Mouse (Mus musculus): ENCODE data around the gene Shb.
A peak's percentile ranks its signal among the peaks of the same experiment; 100 is the strongest.
"Not testable (repeated sequence)": the region's sequence is repeated elsewhere in the genome, so short reads cannot be mapped to it uniquely, and the experiment has no call there.

Gene Shb

GRCm38 (mm10) chr4:45418229-45418950 is 113.9 kb downstream of the Shb start:
- peak; percentile 77 for DNase-seq

GRCm38 (mm10) chr4:45416314-45416713 is 116.0 kb downstream of the Shb start:
- no peak for DNase-seq

- no peak for DNase-seq
These were observed 118.5 kb downstream of the Shb start for GRCm38 (mm10) chr4:45413674-45414338.

- no peak for DNase-seq
These were observed 119.7 kb downstream of the Shb start for GRCm38 (mm10) chr4:45412433-45413192.

GRCm38 (mm10) chr4:45411181-45411790 is 121.0 kb downstream of the Shb start:
- no peak for DNase-seq

GRCm38 (mm10) chr4:45409270-45409669 is 123.0 kb downstream of the Shb start:
- DNase-seq = peak; percentile 92

- DNase-seq = peak; percentile 93
These were observed 123.7 kb downstream of the Shb start, which contains the start of gene Slc25a51 for GRCm38 (mm10) chr4:45408427-45409132. Slc25a51 (minus strand) TSS chr4:45408766.

- DNase-seq = peak; percentile 54
These were observed 124.5 kb downstream of the Shb start for GRCm38 (mm10) chr4:45407703-45408334.

GRCm38 (mm10) chr4:45407001-45407702 is 125.1 kb downstream of the Shb start:
- DNase-seq = no peak

- no peak for DNase-seq
These were observed 125.9 kb downstream of the Shb start for GRCm38 (mm10) chr4:45406397-45406796.

GRCm38 (mm10) chr4:45405315-45405714 is 127.0 kb downstream of the Shb start:
- peak; percentile 44 for DNase-seq

- DNase-seq = no peak
These were observed 128.2 kb downstream of the Shb start for GRCm38 (mm10) chr4:45404086-45404485.

- no peak for DNase-seq
These were observed 128.8 kb downstream of the Shb start for GRCm38 (mm10) chr4:45403499-45403878.

GRCm38 (mm10) chr4:45402878-45403498 is 129.3 kb downstream of the Shb start:
- no peak for DNase-seq

GRCm38 (mm10) chr4:45402281-45402680 is 130.0 kb downstream of the Shb start:
- DNase-seq = no peak

- DNase-seq = no peak
These were observed 132.7 kb downstream of the Shb start for GRCm38 (mm10) chr4:45399421-45400210.

- DNase-seq = not testable (repeated sequence)
These were observed 134.0 kb downstream of the Shb start for GRCm38 (mm10) chr4:45398315-45398714.

GRCm38 (mm10) chr4:45396211-45396610 is 136.1 kb downstream of the Shb start:
- DNase-seq = not testable (repeated sequence)

GRCm38 (mm10) chr4:45393658-45394057 is 138.6 kb downstream of the Shb start:
- no peak for DNase-seq

- DNase-seq = no peak
These were observed 139.3 kb downstream of the Shb start for GRCm38 (mm10) chr4:45392994-45393393.
